Mouse (Mus musculus): Measurements from ENCODE around the gene Ugcg.

DNA sequence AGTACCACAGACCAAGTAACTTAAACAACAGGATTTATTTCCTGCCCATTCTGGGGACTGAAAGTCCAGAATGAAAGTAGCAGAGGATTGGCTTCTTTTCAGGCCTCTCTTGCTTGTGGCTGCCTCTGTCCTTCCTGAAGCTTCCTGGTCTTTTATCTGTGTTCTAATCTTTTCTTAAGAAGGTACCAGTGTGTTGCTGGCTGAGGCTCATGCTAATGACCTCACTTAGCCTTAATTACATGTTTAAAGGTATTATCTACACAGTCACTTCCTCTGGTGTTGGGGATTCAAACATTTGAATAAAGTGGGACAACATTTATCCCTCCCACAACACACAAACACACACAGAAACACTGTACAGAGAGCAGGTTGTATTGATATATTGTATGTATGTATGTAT lies 59.0 kb downstream of the Ugcg start:
- TF ChIP-seq EP300 (IDR thresholded peaks at IDR 0.05; ENCODE audit: low read depth) (no peak), CTCF (IDR thresholded peaks at IDR 0.05; ENCODE audit: low read depth) (no peak)
